Mouse (Mus musculus): ENCODE results near the gene Nme9. TPM values are rescaled to one million over a fixed set of nuclear protein-coding genes. Genes with fewer than 3 reads are reported as not detected.

The Nme9 gene
- total and polyA plus RNA-seq, 2 experiments from 2014 or later: 1.00 to 1.4 TPM

DNA sequence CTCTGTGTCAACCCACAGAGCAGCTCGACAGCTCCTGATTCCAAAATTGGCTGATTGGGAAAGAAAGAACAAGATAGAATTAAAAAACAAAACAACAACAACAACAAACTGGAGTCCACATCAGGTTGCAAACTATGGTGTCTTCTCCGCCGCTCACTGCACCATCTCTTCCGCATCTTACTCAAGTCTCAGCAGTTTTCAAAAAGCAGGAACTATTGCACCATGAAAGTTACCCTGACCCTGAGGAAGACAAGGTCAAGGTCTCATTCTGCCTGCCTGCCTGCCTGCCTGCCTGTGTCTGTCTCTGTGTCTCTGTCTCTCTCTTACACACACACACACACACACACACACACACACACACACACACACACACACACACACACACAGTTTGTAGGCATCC lies 48.1 kb downstream of the Nme9 start:
- ATAC-seq (no peak), DNase-seq (no peak)
- Histone ChIP-seq H3K4me1 (ENCODE audit: insufficient read depth) (no peaks in the 10 kb centered on the region), H3K9ac (no peak overlapping the region), H3K27ac (ENCODE audit: low read depth, low read length) (no peak overlapping the region), H3K9me3 (ENCODE audit: low read length) (no peaks in the 10 kb centered on the region), H3K4me3 (ENCODE audit: low read depth, low read length) (no peak overlapping the region), H3K27me3 (ENCODE audit: insufficient read depth, low read length) (no peaks in the 10 kb centered on the region), H3K36me3 (ENCODE audit: insufficient read depth) (peaks cover 26% of the 10 kb centered on the region), H3K4me2 (ENCODE audit: low read depth) (no peak overlapping the region)
- TF ChIP-seq CTCF (IDR thresholded peaks at IDR 0.05; ENCODE audit: low read depth): no peak
- 94% methylated on average over 4 of the region's 4 CpGs for WGBS

DNA sequence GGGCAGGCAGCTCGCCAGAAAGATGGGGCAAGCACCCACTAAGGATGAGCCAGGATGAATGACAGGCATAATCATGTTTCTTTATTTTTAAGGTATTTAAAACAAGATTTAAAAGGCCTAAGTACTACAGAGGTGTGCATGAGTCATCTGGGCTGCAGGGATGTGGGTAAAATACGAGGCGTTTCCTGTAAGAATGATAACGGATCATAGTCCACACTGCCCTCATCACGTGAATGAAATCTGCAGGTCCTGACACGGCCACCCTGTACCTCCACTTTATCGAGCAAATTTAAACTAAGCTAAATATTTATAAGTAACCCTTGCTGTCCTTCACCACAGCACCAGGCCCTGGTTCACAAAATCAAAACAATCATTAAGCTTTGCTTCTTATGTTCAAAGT lies 54.6 kb downstream of the Nme9 start:
- Histone ChIP-seq H3K9me3 (ENCODE audit: low read length) (no peaks in the 10 kb centered on the region), H3K27ac (ENCODE audit: low read depth, low read length) (no peak overlapping the region), H3K4me3 (ENCODE audit: low read depth, low read length) (no peak overlapping the region), H3K9ac (no peak overlapping the region), H3K27me3 (ENCODE audit: insufficient read depth, low read length) (no peaks in the 10 kb centered on the region), H3K36me3 (ENCODE audit: insufficient read depth) (peaks cover 8% of the 10 kb centered on the region; the same call in 1 of the 2 replicates), H3K4me1 (ENCODE audit: insufficient read depth) (no peaks in the 10 kb centered on the region), H3K4me2 (ENCODE audit: low read depth) (no peak overlapping the region)
- TF ChIP-seq CTCF (IDR thresholded peaks at IDR 0.05; ENCODE audit: low read depth): no peak
- ATAC-seq: no peak
- 92% methylated on average over 7 of the region's 7 CpGs for WGBS
- DNase-seq: no peak

Other genes starting within 250 kb of the Nme9 start
- gene Faiml, start 214.2 kb upstream of the Nme9 start, total RNA-seq (2014; rRNA removed): not detected in 2 replicates
- gene Faiml, start 214.2 kb upstream of the Nme9 start, polyA plus RNA-seq (2015; fragmentation: Nextera tagmentation; extraction: Ambion mirVana): not detected in 2 replicates
- gene Cep70, start 208.1 kb upstream of the Nme9 start, total RNA-seq (2014; rRNA removed): 30.7 and 38.7 TPM in 2 replicates
- 39.0 and 49.9 TPM in 2 replicates for gene Cep70, start 208.1 kb upstream of the Nme9 start, polyA plus RNA-seq (2015; fragmentation: Nextera tagmentation; extraction: Ambion mirVana)
- gene Esyt3, start 92.9 kb upstream of the Nme9 start, total RNA-seq (2014; rRNA removed): 2.6 and 4.3 TPM in 2 replicates
- 1.2 and 1.3 TPM in 2 replicates for gene Esyt3, start 92.9 kb upstream of the Nme9 start, polyA plus RNA-seq (2015; fragmentation: Nextera tagmentation; extraction: Ambion mirVana)
- 73.9 and 79.5 TPM in 2 replicates for gene Mras, start 14.1 kb upstream of the Nme9 start, total RNA-seq (2014; rRNA removed)
- 56.2 and 68.1 TPM in 2 replicates for gene Mras, start 14.1 kb upstream of the Nme9 start, polyA plus RNA-seq (2015; fragmentation: Nextera tagmentation; extraction: Ambion mirVana)
- 86.5 and 96.3 TPM in 2 replicates for gene Armc8, start 117.4 kb downstream of the Nme9 start, total RNA-seq (2014; rRNA removed)
- gene Armc8, start 117.4 kb downstream of the Nme9 start, polyA plus RNA-seq (2015; fragmentation: Nextera tagmentation; extraction: Ambion mirVana): 61.0 and 70.6 TPM in 2 replicates
- 22.2 and 31.0 TPM in 2 replicates for gene Dbr1, start 124.3 kb downstream of the Nme9 start, total RNA-seq (2014; rRNA removed)
- 26.0 and 31.7 TPM in 2 replicates for gene Dbr1, start 124.3 kb downstream of the Nme9 start, polyA plus RNA-seq (2015; fragmentation: Nextera tagmentation; extraction: Ambion mirVana)
- gene A4gnt, start 161.0 kb downstream of the Nme9 start, total RNA-seq (2014; rRNA removed): 0.57 TPM in 1 of 2 replicates, not detected in the other
- not detected in 2 replicates for gene A4gnt, start 161.0 kb downstream of the Nme9 start, polyA plus RNA-seq (2015; fragmentation: Nextera tagmentation; extraction: Ambion mirVana)
- gene Dzip1l, start 178.0 kb downstream of the Nme9 start, total RNA-seq (2014; rRNA removed): 19.9 and 21.7 TPM in 2 replicates
- gene Dzip1l, start 178.0 kb downstream of the Nme9 start, polyA plus RNA-seq (2015; fragmentation: Nextera tagmentation; extraction: Ambion mirVana): 5.8 and 8.9 TPM in 2 replicates

Measured in forebrain, postnatal 0 days (tissue).